Mouse (Mus musculus) spleen, adult 2 months (tissue): Measurements from ENCODE around the gene Tm6sf2. TPM values are rescaled to one million over a fixed set of nuclear protein-coding genes. Genes with fewer than 3 reads are reported as not detected.

Experiments
- DNase-seq, 2 experiments: peaks; one replicate each; pipeline versions ENCODE4 v3.0.0 to v3.0.0-alpha.2; 2012 to 2021; ENCODE audit warnings: low spot score in 2 of 2, low read depth in 1 of 2
- H3K27ac ChIP-seq: fragments of 200-500 bp; 2 replicates; pipeline ENCODE4 v1.5.1; 2012; ENCODE audit warnings: low read length, inconsistent platforms; ENCODE audit not compliant: insufficient read depth
- H3K27me3 ChIP-seq: fragments of 200-500 bp; 2 replicates; pipeline ENCODE4 v1.6.1; 2012; ENCODE audit warnings: mild to moderate bottlenecking, moderate library complexity, low read length, inconsistent platforms; ENCODE audit not compliant: control insufficient read depth, insufficient read depth
- H3K36me3 ChIP-seq: fragments of 200-500 bp; 2 replicates; pipeline ENCODE4 v1.6.1; 2012; ENCODE audit warnings: mild to moderate bottlenecking, low read length, inconsistent platforms; ENCODE audit not compliant: control insufficient read depth, insufficient read depth
- H3K4me1 ChIP-seq: fragments of 200-500 bp; 2 replicates; pipeline ENCODE4 v1.6.1; 2011; ENCODE audit warnings: inconsistent platforms; ENCODE audit not compliant: control insufficient read depth, insufficient read depth, insufficient read length
- H3K4me3 ChIP-seq: fragments of 200-500 bp; 2 replicates; pipeline ENCODE4 v1.5.1; 2011; ENCODE audit warnings: mild to moderate bottlenecking, inconsistent platforms; ENCODE audit not compliant: insufficient read depth, insufficient read length; ENCODE audit errors: extremely low read depth
- CTCF ChIP-seq: fragments of 200-500 bp; IDR thresholded peaks from 2 replicates; pipeline ENCODE4 v1.5.1; 2011; ENCODE audit warnings: mild to moderate bottlenecking, inconsistent platforms; ENCODE audit not compliant: insufficient read depth, insufficient read length, insufficient replicate concordance; ENCODE audit errors: extremely low read depth
- POLR2A ChIP-seq: fragments of 200-500 bp; IDR thresholded peaks from 2 replicates; pipeline ENCODE4 v1.6.1; 2011; ENCODE audit warnings: low read depth, low read length, inconsistent platforms
- WGBS: fragments of 180-500 bp; shearing (Covaris S2); methylation state at CpG from one replicate; pipeline ENCODE4 v1.1.7; 2018; 5-methylcytosine and 5-hydroxymethylcytosine counted together
- polyA plus RNA-seq: library from polyadenylated mRNA; depleted of rRNA; stranded (reverse); fragments of >200 nt; gene quantifications from 2 replicates; pipeline ENCODE4 v1.2.3, GENCODE M21; 2012

The Tm6sf2 gene
- polyA plus RNA-seq, 1 experiment: 2.3 TPM

- WGBS: 3% methylated on average over 26 of the region's 26 CpGs
- no peak for TF ChIP-seq CTCF
- TF ChIP-seq POLR2A: no peak
- H3K36me3 ChIP-seq: no peaks in the 10 kb centered on the region
- peak within 1 kb of the TSS; percentile 12; the same call in 1 of the 2 replicates for H3K4me3 ChIP-seq
- H3K27ac ChIP-seq: no peak within 1 kb of the TSS
- DNase-seq: no peak
- peaks cover 11% of the 10 kb centered on the region for H3K27me3 ChIP-seq
- peaks cover 5% of the 10 kb centered on the region; the same call in 1 of the 2 replicates for H3K4me1 ChIP-seq
Measured at GRCm38 (mm10) chr8:70083285-70083684, 10.6 kb downstream of the Tm6sf2 start, which contains the start of gene Hapln4. Hapln4 (plus strand) TSS chr8:70083457.

GRCm38 (mm10) chr8:70084191-70085065 is 11.7 kb downstream of the Tm6sf2 start:
- no peak for DNase-seq
- TF ChIP-seq CTCF: no peak
- TF ChIP-seq POLR2A: no peak
- 5% methylated on average over 71 of the region's 71 CpGs for WGBS
- Histone ChIP-seq H3K4me3 (peak overlapping the region; percentile 12; the same call in 1 of the 2 replicates), H3K27me3 (peaks cover 12% of the 10 kb centered on the region), H3K27ac (no peak overlapping the region), H3K4me1 (peaks cover 5% of the 10 kb centered on the region; the same call in 1 of the 2 replicates), H3K36me3 (no peaks in the 10 kb centered on the region)

- Histone ChIP-seq H3K27me3 (peaks cover 12% of the 10 kb centered on the region), H3K36me3 (no peaks in the 10 kb centered on the region)
Measured at GRCm38 (mm10) chr8:70086151-70086550, 13.4 kb downstream of the Tm6sf2 start.

GRCm38 (mm10) chr8:70087237-70087636 is 14.5 kb downstream of the Tm6sf2 start:
- WGBS: 7% methylated on average over 7 of the region's 7 CpGs
- Histone ChIP-seq H3K36me3 (no peaks in the 10 kb centered on the region), H3K4me3 (no peak overlapping the region), H3K27me3 (peaks cover 12% of the 10 kb centered on the region), H3K27ac (no peak overlapping the region), H3K4me1 (peaks cover 5% of the 10 kb centered on the region; the same call in 1 of the 2 replicates)
- no peak for TF ChIP-seq CTCF
- TF ChIP-seq POLR2A: no peak
- DNase-seq: no peak

More at GRCm38 (mm10) chr8:70086151-70086550, 13.4 kb downstream of the Tm6sf2 start:
- no peak for TF ChIP-seq POLR2A
- no peak for TF ChIP-seq CTCF
- peaks cover 5% of the 10 kb centered on the region; the same call in 1 of the 2 replicates for H3K4me1 ChIP-seq
- no peak overlapping the region for H3K27ac ChIP-seq
- 41% methylated on average over 1 of the region's 1 CpGs for WGBS
- no peak overlapping the region for H3K4me3 ChIP-seq
- no peak for DNase-seq

- DNase-seq: peak in 1 of 2 experiments; percentile 17
- 10% methylated on average over 56 of the region's 56 CpGs for WGBS
- Histone ChIP-seq H3K4me3 (no peak overlapping the region), H3K27me3 (peaks cover 12% of the 10 kb centered on the region), H3K36me3 (no peaks in the 10 kb centered on the region), H3K4me1 (peaks cover 5% of the 10 kb centered on the region; the same call in 1 of the 2 replicates), H3K27ac (no peak overlapping the region)
- TF ChIP-seq CTCF (peak; percentile 51; the same call in 1 of the 2 replicates), POLR2A (no peak)
Measured at GRCm38 (mm10) chr8:70087836-70088650, 15.3 kb downstream of the Tm6sf2 start.

GRCm38 (mm10) chr8:70089296-70089960 is 16.7 kb downstream of the Tm6sf2 start:
- no peak for DNase-seq
- TF ChIP-seq POLR2A: no peak
- TF ChIP-seq CTCF: no peak
- Histone ChIP-seq H3K27ac (no peak overlapping the region), H3K36me3 (no peaks in the 10 kb centered on the region), H3K27me3 (peaks cover 8% of the 10 kb centered on the region), H3K4me3 (no peak overlapping the region), H3K4me1 (peaks cover 3% of the 10 kb centered on the region; the same call in 1 of the 2 replicates)
- WGBS: 71% methylated on average over 9 of the region's 9 CpGs
